Mouse (Mus musculus) frontal cortex, adult (tissue): ENCODE measurements around the gene Nfam1.
"Not testable (repeated sequence)": the region's sequence is repeated elsewhere in the genome, so short reads cannot be mapped to it uniquely, and the experiment has no call there.

Experiments used
- ATAC-seq: cut with Nextera tagmentation; 2 replicates; pipeline ENCODE4 v1.9.2; 2017; ENCODE audit warnings: mild to moderate bottlenecking, moderate library complexity, mixed read lengths; ENCODE audit not compliant: low TSS enrichment

The Nfam1 gene

GRCm38 (mm10) chr15:83032981-83033541 lies at the start of gene Nfam1:
TSS of gene Nfam1 (minus strand) at chr15:83033306.
- ATAC-seq: no peak

- ATAC-seq: no peak
These were observed 42.8 kb upstream of the Nfam1 start for GRCm38 (mm10) chr15:83075607-83076525.

DNA sequence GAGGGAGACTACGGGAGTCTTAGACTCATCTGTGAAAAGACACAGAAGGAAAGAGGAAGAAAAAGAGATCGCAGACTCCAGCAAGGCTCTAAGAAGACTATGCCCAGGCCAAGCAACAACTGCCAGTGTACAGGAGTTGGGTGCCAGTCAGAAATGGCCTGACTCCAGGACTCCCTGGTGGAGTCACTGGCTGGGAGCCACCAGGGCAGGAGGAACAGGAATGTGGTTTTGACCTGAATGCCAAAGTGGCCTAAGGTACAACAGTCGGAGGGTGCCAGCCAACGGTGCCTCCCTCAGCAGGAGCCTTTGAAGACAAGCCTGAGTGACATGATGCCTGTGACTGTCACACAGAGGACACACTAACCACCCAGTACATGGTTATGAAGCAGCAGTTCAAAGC lies 41.1 kb upstream of the Nfam1 start:
- ATAC-seq: no peak

DNA sequence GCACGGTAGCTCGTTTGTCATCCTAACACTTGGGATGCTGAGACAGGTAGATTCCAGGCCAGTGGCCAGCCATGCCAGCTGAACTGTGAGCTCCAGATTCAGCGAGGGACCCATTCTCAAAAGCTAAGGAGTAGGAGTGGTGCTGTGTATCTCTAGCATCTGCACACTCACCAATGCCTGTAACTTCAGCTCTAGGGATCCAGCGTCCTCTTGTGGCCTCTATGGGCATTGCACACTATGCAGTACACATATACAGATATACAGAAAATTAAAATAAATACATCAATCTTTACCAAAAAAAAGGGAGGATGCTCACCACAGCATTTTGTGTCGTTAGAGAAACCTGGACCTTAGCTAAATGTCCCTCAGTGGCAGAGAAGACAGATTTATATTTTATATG lies 38.6 kb upstream of the Nfam1 start:
- no peak for ATAC-seq

GRCm38 (mm10) chr15:83070942-83071341 lies 37.8 kb upstream of the Nfam1 start:
- ATAC-seq: no peak

- no peak for ATAC-seq
These were observed 35.2 kb upstream of the Nfam1 start for GRCm38 (mm10) chr15:83068270-83068669.

DNA sequence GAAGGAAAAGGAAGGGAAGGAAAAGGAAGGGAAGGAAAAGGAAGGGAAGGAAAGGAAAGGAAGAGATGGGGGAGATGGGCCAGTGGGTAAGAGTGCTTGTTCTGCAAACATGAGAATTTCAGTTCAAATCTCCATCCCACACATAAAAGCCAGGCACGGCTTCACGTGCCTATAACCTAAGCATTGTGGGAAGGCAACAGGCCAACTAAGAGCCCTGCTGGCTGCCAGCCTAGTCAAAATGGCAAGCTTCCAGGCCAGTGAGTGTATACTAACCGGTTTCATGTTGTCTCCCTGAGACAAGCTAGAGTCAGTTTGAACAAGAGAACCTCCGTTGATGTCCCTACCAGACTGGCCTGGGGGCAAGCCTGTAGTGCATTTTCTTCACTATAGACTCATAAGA lies 32.4 kb upstream of the Nfam1 start:
- peak; percentile 38; the same call in 1 of the 2 replicates for ATAC-seq

- ATAC-seq: not testable (repeated sequence)
These were observed 29.5 kb upstream of the Nfam1 start for GRCm38 (mm10) chr15:83062582-83062981.

DNA sequence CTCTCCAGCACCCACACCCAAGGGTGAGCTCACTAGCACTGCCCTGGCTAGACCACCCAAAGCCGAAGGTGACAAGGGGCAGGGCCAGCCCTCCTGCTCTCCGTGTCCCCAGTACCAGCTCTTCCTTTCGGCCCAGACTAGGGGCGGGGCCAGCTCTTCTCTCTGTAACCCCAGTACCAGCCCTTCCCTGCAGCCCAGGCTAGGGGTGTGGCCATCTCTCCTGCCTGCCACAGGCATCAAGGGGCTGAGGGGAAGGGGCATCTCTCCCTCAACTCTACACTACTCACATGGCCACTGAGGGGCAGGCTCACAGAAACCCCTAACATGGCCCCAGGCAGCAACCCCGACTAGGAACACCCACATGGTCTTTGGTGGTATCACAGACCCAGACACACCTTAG lies 28.6 kb upstream of the Nfam1 start:
- no peak for ATAC-seq

DNA sequence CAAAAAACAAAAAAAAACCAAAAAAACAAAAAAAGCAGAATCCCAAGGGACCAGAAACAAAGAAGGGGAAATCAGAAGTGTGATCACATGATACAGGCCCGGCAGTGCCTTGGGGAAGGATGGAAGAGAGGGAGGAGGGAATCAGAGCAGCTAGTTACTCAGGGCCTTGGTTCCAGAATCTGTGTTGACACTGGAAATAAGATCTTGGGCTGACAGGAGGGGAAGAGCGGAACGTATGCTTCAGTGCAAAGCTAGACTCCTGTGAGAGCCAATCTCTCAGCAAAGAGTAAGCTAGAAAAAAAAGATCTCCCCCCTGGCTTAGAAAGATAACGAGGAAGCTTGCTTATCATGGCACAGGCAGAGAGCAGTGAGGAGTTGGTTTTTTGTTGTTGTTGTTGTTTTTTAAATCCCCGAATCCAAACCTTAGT lies 26.1 kb upstream of the Nfam1 start:
- ATAC-seq: no peak

DNA sequence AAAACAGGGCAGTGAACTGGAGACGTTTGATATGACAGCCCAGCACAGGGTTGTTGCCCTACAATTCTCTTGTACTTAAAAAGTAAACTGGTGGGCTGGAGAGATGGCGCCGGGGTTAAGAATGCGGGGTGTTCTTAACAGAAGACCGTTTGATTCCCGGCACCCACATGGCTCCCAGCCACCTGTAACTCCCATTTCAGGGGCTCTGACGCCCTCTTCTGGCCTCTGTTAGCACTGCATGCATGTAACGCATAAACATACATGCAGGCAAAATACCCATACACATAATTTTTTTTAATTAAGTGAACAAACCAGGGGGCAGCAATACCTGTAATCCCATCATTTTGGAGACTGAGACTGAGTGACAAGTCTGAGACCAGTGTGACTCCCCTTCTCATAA lies 24.4 kb upstream of the Nfam1 start:
- ATAC-seq: no peak

GRCm38 (mm10) chr15:83056378-83057083 lies 23.4 kb upstream of the Nfam1 start:
- ATAC-seq: peak; percentile 90

- ATAC-seq: no peak
These were observed 22.5 kb upstream of the Nfam1 start for GRCm38 (mm10) chr15:83055569-83055968.

DNA sequence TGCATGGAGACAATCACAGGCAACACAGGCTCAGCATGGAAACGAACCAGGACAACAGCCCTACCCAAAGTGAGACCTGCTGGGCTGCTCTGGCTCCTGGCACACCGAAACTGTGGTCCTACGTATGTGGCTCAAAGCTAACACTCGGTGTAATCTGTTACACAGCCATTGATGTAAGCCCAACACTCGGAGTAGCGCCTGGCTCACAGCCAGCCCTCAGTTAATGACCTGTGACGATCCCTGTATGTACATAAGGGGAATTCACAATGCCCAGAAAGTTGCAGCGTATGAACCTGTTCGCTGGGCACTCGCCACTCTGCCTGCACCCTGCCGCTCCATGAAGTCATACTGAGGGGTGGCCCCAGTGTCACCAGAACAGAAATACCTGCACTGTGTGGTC lies 20.2 kb upstream of the Nfam1 start:
- ATAC-seq: no peak

DNA sequence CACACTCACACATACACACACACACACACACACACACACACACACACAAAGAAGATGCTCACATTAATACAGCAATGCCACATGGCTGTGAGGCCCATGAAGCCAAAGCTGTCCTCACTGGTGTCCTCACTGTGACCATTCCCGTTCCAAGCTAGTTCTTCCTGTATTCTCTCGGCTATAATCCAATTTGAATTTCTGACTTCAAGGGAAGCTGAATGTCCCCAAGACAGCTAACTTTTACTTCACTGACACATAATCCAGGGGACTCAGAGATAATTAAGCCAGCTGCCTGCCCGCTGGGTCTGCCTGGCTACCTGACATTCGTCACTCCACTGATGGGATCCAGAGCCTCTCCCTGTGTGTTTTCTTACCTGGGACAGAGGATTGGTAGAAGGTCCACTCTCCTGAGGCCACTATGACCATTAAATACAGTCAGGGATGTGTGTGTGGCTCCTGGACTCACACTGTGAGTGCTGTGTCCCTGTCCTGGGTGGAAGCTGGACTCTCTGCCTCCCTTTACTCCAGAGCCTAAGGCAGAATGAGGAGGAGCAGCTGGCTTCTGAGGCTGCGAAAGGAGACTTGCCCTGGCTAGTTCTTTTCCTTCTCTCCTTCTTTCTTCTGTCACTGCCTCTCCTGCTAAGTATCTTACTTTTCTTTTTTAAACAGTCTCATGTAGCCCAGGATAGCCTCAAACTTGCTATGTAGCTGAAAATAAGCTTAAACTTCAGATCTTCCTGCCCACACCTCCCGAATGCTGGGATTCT lies 19.4 kb upstream of the Nfam1 start:
- ATAC-seq: no peak

GRCm38 (mm10) chr15:83046730-83047129 lies 13.6 kb upstream of the Nfam1 start:
- no peak for ATAC-seq

DNA sequence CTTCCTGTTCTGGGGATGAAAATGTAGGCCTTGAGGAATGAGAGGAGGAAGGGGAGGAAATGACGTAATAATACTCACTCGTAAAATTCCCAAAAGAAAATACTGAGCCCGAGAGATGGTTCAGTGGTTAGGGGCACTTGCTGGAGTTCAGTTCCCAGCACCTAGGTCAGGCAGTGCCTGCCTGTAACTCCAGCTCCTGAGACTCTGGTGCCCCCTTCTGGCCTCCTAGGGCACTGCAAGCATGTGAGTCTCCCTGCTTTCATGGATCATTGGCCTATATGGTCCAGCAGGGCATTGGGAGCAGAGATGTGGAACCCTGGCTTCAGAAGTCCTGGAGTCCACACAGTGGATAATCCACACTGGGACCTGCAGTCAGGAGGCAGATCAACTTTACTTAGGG lies 13.2 kb upstream of the Nfam1 start:
- no peak for ATAC-seq

GRCm38 (mm10) chr15:83045565-83045964 lies 12.5 kb upstream of the Nfam1 start:
- not testable (repeated sequence) for ATAC-seq

- ATAC-seq: no peak
These were observed 10.2 kb upstream of the Nfam1 start for GRCm38 (mm10) chr15:83043362-83043708.

- ATAC-seq: peak; percentile 64
These were observed 9.7 kb upstream of the Nfam1 start for GRCm38 (mm10) chr15:83042655-83043361.

DNA sequence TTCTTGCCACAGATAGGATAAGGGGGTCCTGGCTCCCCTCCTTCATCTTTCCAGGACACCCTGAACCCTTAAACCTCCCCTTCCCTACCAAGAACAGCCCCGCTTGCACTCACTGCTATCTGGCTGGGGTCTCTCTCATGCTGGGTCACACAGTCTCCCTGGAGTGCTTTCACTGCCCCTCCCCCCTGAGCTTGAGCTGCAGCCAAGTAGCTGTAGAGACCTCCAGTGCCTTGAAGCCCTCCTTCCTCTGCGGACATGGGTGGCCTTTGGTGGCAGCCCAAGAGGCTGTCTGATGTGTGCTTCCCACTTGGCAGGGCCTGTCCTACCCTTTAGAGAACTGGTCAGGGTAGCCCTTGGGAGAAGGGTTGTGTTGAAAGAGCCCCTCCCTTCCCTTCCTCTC lies 7.0 kb upstream of the Nfam1 start:
- no peak for ATAC-seq
